Mouse (Mus musculus) liver, embryonic 14.5 days (tissue): ENCODE data around the gene Cideb. TPM values are rescaled to one million over a fixed set of nuclear protein-coding genes. Genes with fewer than 3 reads are reported as not detected.

Source experiments
- ATAC-seq: fragments of 200-750 bp; cut with Nextera tagmentation; 2 replicates; pipeline ENCODE4 v1.8.0; 2017; ENCODE audit warnings: moderate number of reproducible peaks, mild to moderate bottlenecking, moderate library complexity; ENCODE audit not compliant: insufficient read depth
- DNase-seq, 3 experiments: peaks; one replicate each; pipeline ENCODE4 v3.0.0-alpha.2; 2012 to 2013; ENCODE audit warnings: low read depth in 3 of 3, low spot score in 3 of 3
- H3K27ac ChIP-seq: fragments of 300-500 bp; sonication (generic); 2 replicates; pipeline ENCODE4 v1.5.1; 2014; ENCODE audit warnings: moderate library complexity, mild to moderate bottlenecking, control low read depth, inconsistent platforms
- H3K27me3 ChIP-seq: fragments of 300-500 bp; sonication (generic); 2 replicates; pipeline ENCODE4 v1.6.1; 2014; ENCODE audit warnings: mild to moderate bottlenecking, low read length, moderate library complexity; ENCODE audit not compliant: control insufficient read depth, insufficient read depth
- H3K36me3 ChIP-seq: fragments of 300-500 bp; sonication (generic); replicated peaks from 2 replicates; pipeline ENCODE4 v1.6.1; 2014; ENCODE audit warnings: low read depth; ENCODE audit not compliant: control insufficient read depth, insufficient read depth
- H3K4me1 ChIP-seq, 2 experiments: fragments of 200-500 bp in 1 of 2; fragments of 300-500 bp in 1 of 2; sonication (generic) in 1 of 2; replicated peaks; 2 replicates each; pipeline ENCODE4 v1.6.1; 2012 to 2014; ENCODE audit warnings: antibody characterized with exemption in 1 of 2, inconsistent platforms in 1 of 2, low read length in 1 of 2; ENCODE audit not compliant: control insufficient read depth in 2 of 2, insufficient read depth in 2 of 2
- H3K4me2 ChIP-seq: fragments of 300-500 bp; sonication (generic); 2 replicates; pipeline ENCODE4 v1.6.1; 2014; ENCODE audit warnings: low read depth, mild to moderate bottlenecking, control low read depth, moderate library complexity
- H3K4me3 ChIP-seq, 2 experiments: fragments of 200-500 bp in 1 of 2; fragments of 300-500 bp in 1 of 2; sonication (generic) in 1 of 2; 2 replicates each; pipeline ENCODE4 v1.5.1; 2012 to 2014; ENCODE audit warnings: low read depth in 2 of 2, low read length in 2 of 2, mild to moderate bottlenecking in 2 of 2, control low read depth in 1 of 2, inconsistent platforms in 1 of 2, moderate library complexity in 1 of 2; ENCODE audit not compliant: insufficient read depth in 1 of 2
- H3K9ac ChIP-seq: fragments of 300-500 bp; sonication (generic); replicated peaks from 2 replicates; pipeline ENCODE4 v1.6.1; 2014; ENCODE audit warnings: mild to moderate bottlenecking, control low read depth, moderate library complexity
- H3K9me3 ChIP-seq: fragments of 300-500 bp; sonication (generic); 2 replicates; pipeline ENCODE4 v1.6.1; 2016; ENCODE audit warnings: low read length, mixed read lengths; ENCODE audit not compliant: control insufficient read depth
- CTCF ChIP-seq: IDR thresholded peaks from 2 replicates; pipeline ENCODE4 v1.5.1; 2016; ENCODE audit warnings: antibody characterized with exemption, low read depth, control low read depth
- EP300 ChIP-seq: IDR thresholded peaks from 2 replicates; pipeline ENCODE4 v1.6.1; 2016; ENCODE audit warnings: antibody characterized with exemption, low read depth
- WGBS: fragments of 180-500 bp; shearing (Covaris S2); extraction: QIAGEN DNeasy Blood & Tissue Kit; methylation state at CpG from one replicate; pipeline ENCODE4 v1.1.7; 2014; ENCODE audit not compliant: insufficient replicate concordance; 5-methylcytosine and 5-hydroxymethylcytosine counted together
- polyA plus RNA-seq, 2 experiments: library from polyadenylated mRNA; depleted of rRNA in 1 of 2; stranded (reverse) in 1 of 2; unstranded in 1 of 2; fragments of >200 nt; fragmentation: Nextera tagmentation in 1 of 2; extraction: Ambion mirVana in 1 of 2; gene quantifications; 2 replicates each; pipeline versions ENCODE4 v1.2.1 to v1.2.3; 2012 to 2014

Gene Cideb
- polyA plus RNA-seq, 2 experiments: 37.3 to 40.0 TPM

DNA sequence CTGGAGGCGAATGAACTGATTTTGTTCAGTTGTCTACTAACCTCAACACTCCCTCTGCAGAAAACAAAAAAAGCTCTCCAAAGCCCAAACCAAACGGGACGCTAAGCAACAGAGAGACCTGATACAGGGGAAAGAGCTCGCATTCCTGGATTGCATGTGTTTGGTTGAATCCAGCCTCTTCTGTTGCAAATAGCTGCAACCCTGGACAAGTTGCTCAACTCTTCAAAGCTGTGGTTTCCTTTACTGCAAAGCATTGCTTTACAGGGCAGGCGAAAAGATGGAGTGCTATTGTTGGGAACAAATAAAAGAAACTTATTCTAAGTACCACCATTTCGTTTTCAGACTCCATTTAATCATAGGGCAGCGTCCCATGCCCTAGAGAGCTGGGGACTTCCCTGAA is 23.4 kb downstream of the Cideb start:
- TF ChIP-seq EP300: no peak
- TF ChIP-seq CTCF: no peak
- Histone ChIP-seq H3K4me3 (no peak overlapping the region), H3K27ac (no peak overlapping the region), H3K4me1 (no peaks in the 10 kb centered on the region), H3K9me3 (no peaks in the 10 kb centered on the region), H3K36me3 (no peaks in the 10 kb centered on the region), H3K27me3 (no peaks in the 10 kb centered on the region), H3K9ac (no peak overlapping the region), H3K4me2 (no peak overlapping the region)
- 61% methylated on average over 7 of the region's 7 CpGs for WGBS
- ATAC-seq (no peak), DNase-seq (no peak)

DNA sequence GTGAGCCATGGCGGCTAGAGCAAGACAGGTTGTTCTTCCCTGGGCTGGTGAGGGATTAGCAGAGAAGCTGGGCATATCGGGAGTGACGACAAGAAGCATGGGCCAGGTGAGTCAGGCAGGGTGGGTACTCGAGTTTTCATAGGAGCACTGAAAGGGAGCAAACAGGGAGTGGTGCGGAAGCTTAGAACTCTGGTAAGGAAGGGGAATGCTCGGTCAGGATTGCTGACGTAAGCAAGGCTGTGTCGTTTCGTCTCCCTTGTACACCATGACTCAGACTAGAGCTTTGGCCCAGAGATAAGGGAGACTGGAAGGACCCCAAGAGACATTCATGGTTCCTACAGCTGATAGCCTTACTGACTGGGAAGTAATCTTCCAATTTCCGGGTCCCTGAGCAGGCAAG is 24.4 kb downstream of the Cideb start:
- Histone ChIP-seq H3K36me3 (no peaks in the 10 kb centered on the region), H3K27ac (no peak overlapping the region), H3K4me2 (no peak overlapping the region), H3K27me3 (no peaks in the 10 kb centered on the region), H3K9ac (no peak overlapping the region), H3K4me3 (no peak overlapping the region), H3K9me3 (no peaks in the 10 kb centered on the region), H3K4me1 (no peaks in the 10 kb centered on the region)
- DNase-seq: no peak
- TF ChIP-seq EP300 (no peak), CTCF (no peak)
- ATAC-seq: no peak
- WGBS: 47% methylated on average over 10 of the region's 10 CpGs

DNA sequence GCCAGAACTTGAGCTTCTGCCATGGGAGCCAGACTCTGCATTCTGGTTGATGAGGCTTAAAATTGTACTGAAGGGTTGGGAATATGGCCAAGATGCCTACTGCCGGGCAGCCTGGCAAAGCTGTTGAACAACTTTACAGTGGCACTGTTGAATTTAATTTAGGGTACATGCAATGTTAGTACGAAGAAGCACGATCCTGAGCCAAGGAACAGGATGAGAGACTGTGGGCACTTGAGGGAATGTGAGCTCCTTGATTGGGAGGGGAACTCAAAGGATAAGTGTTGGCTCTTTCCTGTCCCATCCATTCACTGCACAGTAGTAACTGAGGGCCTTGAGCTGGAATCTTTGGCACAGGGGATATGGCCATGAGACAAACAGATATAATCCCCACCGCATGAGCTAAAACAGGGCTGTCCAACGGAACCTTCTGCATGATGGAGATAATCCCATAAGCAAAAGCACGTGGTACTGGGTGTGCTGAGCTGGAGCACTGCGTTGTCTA is 27.7 kb downstream of the Cideb start:
- no peaks in the 10 kb centered on the region for H3K9me3 ChIP-seq
- no peaks in the 10 kb centered on the region for H3K27me3 ChIP-seq
- no peaks in the 10 kb centered on the region for H3K4me1 ChIP-seq
- no peak for DNase-seq
- ATAC-seq: peak; percentile 35; the same call in 1 of the 2 replicates
- H3K4me3 ChIP-seq: no peak overlapping the region
- H3K4me2 ChIP-seq: no peak overlapping the region
- no peaks in the 10 kb centered on the region for H3K36me3 ChIP-seq
- 56% methylated on average over 7 of the region's 7 CpGs for WGBS
- TF ChIP-seq CTCF: no peak
- TF ChIP-seq EP300: no peak
- no peak overlapping the region for H3K9ac ChIP-seq
- H3K27ac ChIP-seq: no peak overlapping the region

DNA sequence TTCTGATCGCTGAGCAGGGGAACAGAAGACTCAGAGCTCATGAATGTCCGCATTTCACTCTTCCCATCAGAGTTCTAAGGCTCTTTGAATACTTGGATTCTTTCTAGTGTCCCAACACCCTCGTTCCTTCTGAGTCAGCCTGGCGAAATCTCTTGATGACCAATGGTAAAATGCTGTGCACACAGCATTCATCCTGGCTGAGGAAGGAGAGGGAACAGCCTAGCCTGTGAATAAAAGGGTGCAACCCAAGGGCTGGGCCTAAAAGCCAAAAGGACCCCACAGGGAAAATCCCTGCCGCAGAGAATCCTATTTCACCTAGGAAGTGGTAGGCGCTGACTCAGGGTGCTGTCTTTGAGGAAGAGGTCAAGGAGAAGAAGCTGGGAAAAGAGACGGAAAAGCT is 28.1 kb downstream of the Cideb start:
- ATAC-seq: no peak
- no peaks in the 10 kb centered on the region for H3K36me3 ChIP-seq
- H3K9me3 ChIP-seq: no peaks in the 10 kb centered on the region
- WGBS: 59% methylated on average over 7 of the region's 7 CpGs
- TF ChIP-seq EP300: no peak
- no peak for TF ChIP-seq CTCF
- H3K4me3 ChIP-seq: no peak overlapping the region
- H3K4me1 ChIP-seq: no peaks in the 10 kb centered on the region
- H3K4me2 ChIP-seq: no peak overlapping the region
- no peak overlapping the region for H3K9ac ChIP-seq
- DNase-seq: no peak
- H3K27ac ChIP-seq: no peak overlapping the region
- no peaks in the 10 kb centered on the region for H3K27me3 ChIP-seq

DNA sequence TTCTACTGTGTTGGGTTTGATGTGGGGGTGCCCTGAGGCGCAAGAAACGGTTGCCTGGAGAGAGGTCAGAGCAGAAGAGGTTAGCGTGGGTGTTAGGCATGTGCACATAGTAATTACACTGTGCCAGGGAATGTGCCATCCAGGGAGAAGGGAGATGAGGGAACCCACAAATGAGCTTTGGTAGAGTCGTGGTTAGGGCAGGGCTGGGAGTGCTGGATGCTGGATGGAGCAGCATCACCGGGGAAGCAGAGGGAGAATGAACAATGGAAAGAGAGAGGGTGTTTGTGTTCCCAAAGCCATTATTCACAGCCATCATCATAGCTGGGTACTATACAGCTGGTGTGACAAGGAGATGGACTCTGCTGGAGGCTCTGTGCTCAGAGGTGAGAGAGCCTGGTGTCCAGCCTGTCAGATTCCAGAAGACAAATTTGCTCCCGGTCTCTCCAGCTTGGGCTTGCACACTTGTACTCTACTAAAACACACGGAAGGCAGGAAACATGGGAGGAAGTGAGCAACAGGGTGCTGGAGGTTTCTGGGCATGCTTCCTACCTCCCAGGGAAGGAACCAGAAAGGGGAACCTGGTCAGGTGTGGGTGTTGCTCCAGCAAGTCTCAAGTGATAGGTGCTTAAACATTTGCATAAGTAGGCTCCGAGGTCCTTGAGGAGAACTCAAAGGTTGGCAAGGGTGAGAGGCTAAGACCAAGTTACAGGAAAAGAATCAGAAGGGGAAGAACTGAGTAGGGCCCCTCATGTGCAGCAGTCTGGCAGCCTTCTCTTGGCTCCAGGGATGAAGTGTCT is 30.2 kb downstream of the Cideb start:
- Histone ChIP-seq H3K27me3 (no peaks in the 10 kb centered on the region), H3K4me2 (no peak overlapping the region), H3K4me1 (peaks cover 12 to 13% of the 10 kb centered on the region in 2 experiments; a peak in 3 of 4 replicates), H3K9me3 (no peaks in the 10 kb centered on the region), H3K4me3 (no peak overlapping the region), H3K27ac (no peak overlapping the region), H3K36me3 (no peaks in the 10 kb centered on the region), H3K9ac (no peak overlapping the region)
- DNase-seq (no peak), ATAC-seq (no peak)
- WGBS: 44% methylated on average over 8 of the region's 8 CpGs
- TF ChIP-seq CTCF (no peak), EP300 (no peak)
